Mouse (Mus musculus): ENCODE data around the gene Ncln. TPM values are rescaled to one million over a fixed set of nuclear protein-coding genes. Genes with fewer than 3 reads are reported as not detected.
A peak's percentile ranks its signal among the peaks of the same experiment; 100 is the strongest.

Ncln gene
- total RNA-seq, 2 experiments from 2014 or later = 90.9 to 93.8 TPM

GRCm38 (mm10) chr10:81489941-81490340, 6.3 kb downstream of the Ncln start:
- DNase-seq = no peak

- no peak for DNase-seq
Observed at GRCm38 (mm10) chr10:81488081-81488480, 8.1 kb downstream of the Ncln start.

- DNase-seq = no peak
Observed at GRCm38 (mm10) chr10:81486496-81486895, 9.7 kb downstream of the Ncln start.

- no peak for DNase-seq
Observed at GRCm38 (mm10) chr10:81485479-81486018, 10.6 kb downstream of the Ncln start.

GRCm38 (mm10) chr10:81485060-81485449, 11.1 kb downstream of the Ncln start:
- DNase-seq = no peak

- no peak for DNase-seq
Observed at GRCm38 (mm10) chr10:81484441-81485059, 11.6 kb downstream of the Ncln start.

- DNase-seq = no peak
Observed at GRCm38 (mm10) chr10:81483983-81484382, 12.2 kb downstream of the Ncln start.

- peak; percentile 76 for DNase-seq
Observed at GRCm38 (mm10) chr10:81482533-81482889, 13.7 kb downstream of the Ncln start, which contains the start of gene Celf5. Gene Celf5, minus strand, starts transcription at chr10:81482709.

- DNase-seq = no peak
Observed at GRCm38 (mm10) chr10:81481605-81482532, 14.3 kb downstream of the Ncln start.

- DNase-seq = no peak
Observed at GRCm38 (mm10) chr10:81474461-81474860, 21.7 kb downstream of the Ncln start.

- no peak for DNase-seq
Observed at GRCm38 (mm10) chr10:81473003-81473451, 23.2 kb downstream of the Ncln start.

- DNase-seq = no peak
Observed at GRCm38 (mm10) chr10:81472403-81473002, 23.7 kb downstream of the Ncln start.

- DNase-seq = no peak
Observed at GRCm38 (mm10) chr10:81470454-81470853, 25.7 kb downstream of the Ncln start.

GRCm38 (mm10) chr10:81469253-81469652, 26.9 kb downstream of the Ncln start:
- DNase-seq = no peak

- no peak for DNase-seq
Observed at GRCm38 (mm10) chr10:81467670-81468235, 28.4 kb downstream of the Ncln start.

- no peak for DNase-seq
Observed at GRCm38 (mm10) chr10:81466881-81467280, 29.3 kb downstream of the Ncln start.

- DNase-seq = no peak
Observed at GRCm38 (mm10) chr10:81466066-81466465, 30.1 kb downstream of the Ncln start.

GRCm38 (mm10) chr10:81465265-81465645, 30.9 kb downstream of the Ncln start:
- no peak for DNase-seq

- peak; percentile 64 for DNase-seq
Observed at GRCm38 (mm10) chr10:81464405-81465264, 31.6 kb downstream of the Ncln start.

- no peak for DNase-seq
Observed at GRCm38 (mm10) chr10:81463531-81463930, 32.7 kb downstream of the Ncln start.

- no peak for DNase-seq
Observed at GRCm38 (mm10) chr10:81462917-81463316, 33.3 kb downstream of the Ncln start.

Measured in adrenal gland, postnatal 10 days (tissue).